Mouse (Mus musculus): ENCODE measurements around the gene Gphn.

DNA sequence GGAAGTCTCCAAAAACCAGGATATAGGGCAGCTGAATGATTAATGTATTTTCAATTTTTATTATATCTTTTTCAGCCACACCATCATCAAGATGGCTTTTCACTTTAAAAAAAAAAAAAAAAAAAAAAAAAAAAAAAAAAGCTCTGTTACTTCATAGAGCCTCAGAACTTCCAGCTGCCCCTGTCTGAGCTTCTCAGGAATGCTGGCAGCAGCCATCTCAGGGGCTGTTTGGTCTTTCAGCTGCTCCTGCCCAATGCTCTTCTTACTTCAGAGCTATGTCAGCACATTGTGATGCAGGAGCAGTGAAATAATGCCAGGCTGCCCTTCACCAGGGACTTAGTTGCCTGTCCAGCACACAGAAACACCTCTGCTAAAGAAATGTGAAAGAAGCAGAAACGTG lies 465.1 kb downstream of the Gphn start, which contains the start of gene Fam71d:
- TF ChIP-seq TAL1 (IDR thresholded peaks at IDR 0.05; ENCODE audit: low read length) (no peak; the same call in 2 of the 3 replicates), GATA1 (IDR thresholded peaks at IDR 0.05; ENCODE audit: low read length) (no peak)
